Mouse (Mus musculus) liver, postnatal 0 days (tissue): Measurements from ENCODE around the gene Pakap. TPM values are rescaled to one million over a fixed set of nuclear protein-coding genes. Genes with fewer than 3 reads are reported as not detected.
A peak's percentile ranks its signal among the peaks of the same experiment; 100 is the strongest.

Source experiments
- ATAC-seq: fragments of 200-750 bp; cut with Nextera tagmentation; 2 replicates; pipeline ENCODE4 v1.8.0; 2017; ENCODE audit warnings: mild to moderate bottlenecking, moderate library complexity
- DNase-seq: peaks from one replicate; pipeline ENCODE4 v3.0.0-alpha.2; 2016
- H3K27ac ChIP-seq: fragments of 300-500 bp; sonication (generic); 2 replicates; pipeline ENCODE4 v1.5.1; 2014; ENCODE audit warnings: antibody characterized with exemption, moderate library complexity, mild to moderate bottlenecking, low read depth
- H3K27me3 ChIP-seq: fragments of 300-500 bp; sonication (generic); 2 replicates; pipeline ENCODE4 v1.6.1; 2014; ENCODE audit warnings: low read length, control low read depth, mixed read lengths; ENCODE audit not compliant: insufficient read depth
- H3K36me3 ChIP-seq: fragments of 300-500 bp; sonication (generic); replicated peaks from 2 replicates; pipeline ENCODE4 v1.6.1; 2014; ENCODE audit warnings: mild to moderate bottlenecking, control low read depth, low read length, moderate library complexity, mixed read lengths; ENCODE audit not compliant: insufficient read depth
- H3K4me1 ChIP-seq: fragments of 300-500 bp; sonication (generic); 2 replicates; pipeline ENCODE4 v1.6.1; 2014; ENCODE audit warnings: antibody characterized with exemption, mild to moderate bottlenecking, control low read depth; ENCODE audit not compliant: insufficient read depth
- H3K4me2 ChIP-seq: fragments of 300-500 bp; sonication (generic); 2 replicates; pipeline ENCODE4 v1.6.1; 2014; ENCODE audit warnings: low read depth, mild to moderate bottlenecking, low read length, moderate library complexity, mixed read lengths
- H3K4me3 ChIP-seq: fragments of 300-500 bp; sonication (generic); 2 replicates; pipeline ENCODE4 v1.5.1; 2014; ENCODE audit warnings: low read depth, low read length
- H3K9ac ChIP-seq: fragments of 300-500 bp; sonication (generic); replicated peaks from 2 replicates; pipeline ENCODE4 v1.6.1; 2014; ENCODE audit warnings: mild to moderate bottlenecking, moderate library complexity
- H3K9me3 ChIP-seq: fragments of 300-500 bp; sonication (generic); 2 replicates; pipeline ENCODE4 v1.6.1; 2016; ENCODE audit warnings: mild to moderate bottlenecking, control low read depth, low read length, mixed read lengths
- CTCF ChIP-seq: sonication (generic); IDR thresholded peaks from 2 replicates; pipeline ENCODE4 v1.5.1; 2016; ENCODE audit warnings: antibody characterized with exemption, low read depth
- EP300 ChIP-seq: IDR thresholded peaks from 2 replicates; pipeline ENCODE4 v1.6.1; 2016; ENCODE audit warnings: antibody characterized with exemption, low read depth, mild to moderate bottlenecking
- WGBS: fragments of 180-500 bp; shearing (Covaris S2); extraction: QIAGEN DNeasy Blood & Tissue Kit; methylation state at CpG from one replicate; pipeline ENCODE4 v1.1.7; 2014; ENCODE audit not compliant: insufficient replicate concordance; 5-methylcytosine and 5-hydroxymethylcytosine counted together
- polyA plus RNA-seq: library from polyadenylated mRNA; unstranded; fragments of >200 nt; fragmentation: Nextera tagmentation; extraction: Ambion mirVana; gene quantifications from 2 replicates; pipeline ENCODE4 v1.2.1, GENCODE M21; 2015

The Pakap gene
- 0.63 and 0.79 TPM in 2 replicates for polyA plus RNA-seq

- WGBS = 4% methylated on average over 34 of the region's 51 CpGs
- H3K27ac ChIP-seq = no peak within 1 kb of the TSS
Observed at GRCm38 (mm10) chr4:57567666-57568206, at the start of gene Pakap. TSS of gene Pakap (plus strand) at chr4:57568179.

GRCm38 (mm10) chr4:57523456-57523855 is 44.5 kb upstream of the Pakap start:
- no peaks in the 10 kb centered on the region for H3K4me1 ChIP-seq
- ATAC-seq (no peak), DNase-seq (no peak)
- no peaks in the 10 kb centered on the region for H3K9me3 ChIP-seq
- WGBS = 89% methylated on average over 15 of the region's 15 CpGs
- no peak overlapping the region for H3K9ac ChIP-seq
- H3K36me3 ChIP-seq = no peaks in the 10 kb centered on the region
- no peak overlapping the region for H3K4me3 ChIP-seq
- TF ChIP-seq CTCF = no peak
- TF ChIP-seq EP300 = no peak
- H3K4me2 ChIP-seq = no peak overlapping the region
- no peaks in the 10 kb centered on the region for H3K27me3 ChIP-seq
- H3K27ac ChIP-seq = no peak overlapping the region

More at GRCm38 (mm10) chr4:57567666-57568206, at the start of gene Pakap:
- Histone ChIP-seq H3K4me2 (peak within 1 kb of the TSS; percentile 38; the same call in 1 of the 2 replicates), H3K27me3 (peaks cover 15% of the 10 kb centered on the region), H3K4me1 (no peaks in the 10 kb centered on the region), H3K9ac (no peak within 1 kb of the TSS), H3K4me3 (peak within 1 kb of the TSS; percentile 22; the same call in 1 of the 2 replicates), H3K9me3 (no peaks in the 10 kb centered on the region), H3K36me3 (no peaks in the 10 kb centered on the region)
- DNase-seq (peak; percentile 15), ATAC-seq (no peak)
- no peak for TF ChIP-seq CTCF
- TF ChIP-seq EP300 = no peak

DNA sequence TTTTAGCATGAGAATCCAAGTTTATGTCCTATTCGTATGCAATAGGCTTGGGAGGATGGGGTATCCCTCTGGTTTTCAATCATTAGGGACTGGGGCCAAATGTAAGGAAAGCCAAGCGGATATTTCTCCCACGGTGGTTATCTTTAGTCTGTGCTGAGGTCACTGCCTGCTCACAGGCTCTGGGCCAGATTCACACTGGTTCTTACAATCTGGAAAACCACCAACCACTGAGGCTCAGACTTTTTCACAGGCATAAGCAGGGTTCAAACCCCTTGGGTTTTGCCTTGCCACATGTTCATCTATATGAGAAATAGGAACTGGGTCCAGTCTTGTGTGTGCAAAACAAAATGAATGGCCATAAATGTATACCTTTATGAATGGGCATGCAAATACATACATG is 43.5 kb upstream of the Pakap start:
- TF ChIP-seq EP300 (no peak), CTCF (no peak)
- 64% methylated on average over 3 of the region's 3 CpGs for WGBS
- H3K9ac ChIP-seq = no peak overlapping the region

GRCm38 (mm10) chr4:57525221-57526011 is 42.6 kb upstream of the Pakap start:
- Histone ChIP-seq H3K36me3 (no peaks in the 10 kb centered on the region), H3K4me2 (no peak overlapping the region), H3K4me1 (peaks cover 3% of the 10 kb centered on the region; the same call in 1 of the 2 replicates), H3K4me3 (no peak overlapping the region), H3K27me3 (no peaks in the 10 kb centered on the region), H3K9me3 (no peaks in the 10 kb centered on the region), H3K27ac (no peak overlapping the region), H3K9ac (no peak overlapping the region)
- DNase-seq = no peak
- ATAC-seq = no peak
- TF ChIP-seq EP300 (no peak), CTCF (no peak)
- WGBS = 60% methylated on average over 9 of the region's 9 CpGs

More for the DNA sequence above, 43.5 kb upstream of the Pakap start:
- DNase-seq (no peak), ATAC-seq (no peak)
- H3K9me3 ChIP-seq = no peaks in the 10 kb centered on the region
- H3K4me2 ChIP-seq = no peak overlapping the region
- no peaks in the 10 kb centered on the region for H3K36me3 ChIP-seq
- H3K27ac ChIP-seq = no peak overlapping the region
- no peaks in the 10 kb centered on the region for H3K27me3 ChIP-seq
- H3K4me3 ChIP-seq = no peak overlapping the region
- no peaks in the 10 kb centered on the region for H3K4me1 ChIP-seq

DNA sequence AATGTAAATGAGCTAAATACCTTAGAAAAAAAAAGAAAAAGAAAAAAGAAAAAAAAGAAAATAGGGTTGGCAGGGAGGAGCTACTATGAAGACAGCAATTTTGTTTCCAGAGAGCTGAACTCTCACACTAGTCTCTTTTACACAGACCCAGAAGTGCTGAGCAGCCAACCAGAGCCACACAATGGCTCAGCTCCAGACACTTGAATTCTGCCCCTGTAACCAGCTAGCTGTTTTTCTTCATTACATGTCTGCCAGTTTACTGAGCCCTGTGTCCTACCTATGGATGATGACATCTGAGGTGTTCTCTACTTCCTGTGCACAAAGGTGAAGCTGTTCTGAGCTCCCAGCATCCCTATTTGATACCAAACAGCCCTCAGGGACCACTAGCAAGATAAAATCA is 39.7 kb upstream of the Pakap start:
- no peak overlapping the region for H3K27ac ChIP-seq
- ATAC-seq = no peak
- H3K4me2 ChIP-seq = no peak overlapping the region

DNA sequence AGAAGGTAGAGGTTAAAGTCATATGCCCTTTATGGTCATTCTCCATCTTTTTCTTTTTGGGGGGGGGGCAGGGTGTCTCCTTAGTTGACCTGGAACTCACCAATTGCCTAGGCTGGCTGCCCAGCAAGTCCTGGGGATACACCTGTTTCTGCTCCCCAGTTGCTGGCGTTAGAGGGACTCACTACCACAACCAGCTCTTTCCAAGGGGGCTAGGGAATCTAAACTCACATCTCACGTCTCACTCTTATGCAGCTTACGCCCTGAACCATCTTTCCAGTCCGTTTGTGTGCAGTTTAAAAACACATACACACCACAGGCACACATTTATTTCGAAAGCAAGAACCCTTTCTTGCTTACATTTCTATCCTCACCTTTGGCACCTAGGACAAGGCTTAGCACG is 34.3 kb upstream of the Pakap start:
- Histone ChIP-seq H3K4me3 (no peak overlapping the region), H3K4me2 (no peak overlapping the region), H3K9ac (no peak overlapping the region), H3K4me1 (peaks cover 3% of the 10 kb centered on the region; the same call in 1 of the 2 replicates), H3K9me3 (no peaks in the 10 kb centered on the region), H3K27ac (no peak overlapping the region), H3K36me3 (no peaks in the 10 kb centered on the region), H3K27me3 (no peaks in the 10 kb centered on the region)
- DNase-seq (no peak), ATAC-seq (no peak)
- TF ChIP-seq CTCF = no peak
- TF ChIP-seq EP300 = no peak
- 67% methylated on average over 6 of the region's 6 CpGs for WGBS

More for the DNA sequence above, 39.7 kb upstream of the Pakap start:
- Histone ChIP-seq H3K36me3 (no peaks in the 10 kb centered on the region), H3K27me3 (no peaks in the 10 kb centered on the region), H3K9ac (no peak overlapping the region), H3K4me1 (peaks cover 3% of the 10 kb centered on the region; the same call in 1 of the 2 replicates), H3K9me3 (no peaks in the 10 kb centered on the region), H3K4me3 (no peak overlapping the region)
- no peak for DNase-seq
- TF ChIP-seq CTCF = no peak
- TF ChIP-seq EP300 = no peak
